Mouse (Mus musculus): Measurements from ENCODE around the gene Pacsin3. TPM values are rescaled to one million over a fixed set of nuclear protein-coding genes. Genes with fewer than 3 reads are reported as not detected.
A peak's percentile ranks its signal among the peaks of the same experiment; 100 is the strongest.

The Pacsin3 gene
- total and polyA plus RNA-seq, 3 experiments: 1.2 to 9.1 (median 1.4) TPM

DNA sequence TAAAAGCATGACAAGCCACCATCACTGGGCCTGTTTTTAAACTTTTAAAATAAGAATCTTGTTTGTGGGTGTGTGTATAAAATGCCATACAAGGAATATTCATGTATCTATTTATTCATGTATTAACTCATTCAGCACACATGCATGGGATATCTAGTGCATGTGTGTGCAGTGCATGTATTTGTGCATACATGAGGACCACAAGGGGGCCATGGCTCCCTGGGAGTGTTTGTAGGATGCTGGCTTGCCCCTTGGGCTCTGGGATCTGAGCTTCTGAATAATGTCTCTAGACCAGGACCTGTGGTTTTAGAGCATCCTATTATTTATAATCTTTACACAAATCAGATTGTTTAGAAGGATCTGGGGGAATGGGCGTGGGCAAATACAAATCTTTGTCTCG, 45.0 kb downstream of the Pacsin3 start:
- no peak overlapping the region for H3K4me2 ChIP-seq (ENCODE audit: insufficient read depth, low read depth, poor library complexity, severe bottlenecking)
- DNase-seq (ENCODE audit: extremely low read depth): no peak
- no peaks in the 10 kb centered on the region for H3K9me3 ChIP-seq (replicated peaks; ENCODE audit: low read length)
- no peaks in the 10 kb centered on the region for H3K79me2 ChIP-seq (replicated peaks; ENCODE audit: control insufficient read depth, extremely low read depth, insufficient read depth, poor library complexity, severe bottlenecking)
- in situ Hi-C loops (cut with MboI; ENCODE audit: low pct_ligation_motif_present, low pct_unique_long_range_greater_than_20kb, low sequenced_read_pairs) (no loop called here), dilution Hi-C loops (cut with MboI; ENCODE audit: extremely low pct_ligation_motif_present, extremely low pct_unique_long_range_greater_than_20kb, low sequenced_read_pairs) (no loop called here)
- H3K4me1 ChIP-seq (ENCODE audit: control insufficient read depth in 1 of 2, insufficient read depth in 2 of 2): peaks cover 2 to 11% of the 10 kb centered on the region in 2 experiments; a peak in 3 of 4 replicates
- TF ChIP-seq HCFC1 (IDR thresholded peaks at IDR 0.05; ENCODE audit: low read depth, low read length): no peak
- no peak for TF ChIP-seq IRF4 (IDR thresholded peaks at IDR 0.05; ENCODE audit: low read depth, low read length)
- TF ChIP-seq ZMIZ1 (IDR thresholded peaks at IDR 0.05; ENCODE audit: low read depth, low read length): no peak
- TF ChIP-seq TBP (conservative IDR thresholded peaks at IDR 0.05; ENCODE audit: low read depth, low read length): no peak
- peak; percentile 22; the same call in 1 of the 2 replicates for TF ChIP-seq SMC3 (IDR thresholded peaks at IDR 0.05; ENCODE audit: low read depth, low read length)
- no peak for TF ChIP-seq BHLHE40 (IDR thresholded peaks at IDR 0.05; ENCODE audit: low read depth, low read length)
- no peak for TF ChIP-seq MYC (IDR thresholded peaks at IDR 0.05; ENCODE audit: low read depth, low read length)
- no peak for TF ChIP-seq ZNF384 (IDR thresholded peaks at IDR 0.05; ENCODE audit: low read depth, low read length)
- TF ChIP-seq NELFE (IDR thresholded peaks at IDR 0.05; ENCODE audit: low read depth, low read length): no peak
- TF ChIP-seq JUN (IDR thresholded peaks at IDR 0.05; ENCODE audit: insufficient read depth, low read depth, low read length): no peak
- TF ChIP-seq RCOR1 (conservative IDR thresholded peaks at IDR 0.05; ENCODE audit: low read depth, low read length): no peak
- no peak for TF ChIP-seq ETS1 (conservative IDR thresholded peaks at IDR 0.05; ENCODE audit: low read depth, low read length)
- TF ChIP-seq EP300 (IDR thresholded peaks at IDR 0.05; ENCODE audit: low read length): no peak
- no peak for TF ChIP-seq ZC3H11A (IDR thresholded peaks at IDR 0.05; ENCODE audit: low read depth, low read length)
- no peak for TF ChIP-seq MEF2A (IDR thresholded peaks at IDR 0.05; ENCODE audit: borderline replicate concordance, low read depth, low read length)
- peak in 1 of 2 experiments; percentile 29; a peak in 2 of 4 replicates for TF ChIP-seq CTCF (conservative IDR thresholded peaks at IDR 0.05 in 1 of 2, IDR thresholded peaks at IDR 0.05 in 1 of 2; ENCODE audit: low read depth in 2 of 2, low read length in 2 of 2)
- no peak for TF ChIP-seq MAFK (IDR thresholded peaks at IDR 0.05; ENCODE audit: insufficient replicate concordance, low read length)
- no peak for TF ChIP-seq POLR2A (IDR thresholded peaks at IDR 0.05; ENCODE audit: low read depth, low read length)
- TF ChIP-seq RAD21 (IDR thresholded peaks at IDR 0.05; ENCODE audit: low read depth, low read length): peak; percentile 5
- TF ChIP-seq CHD2 (IDR thresholded peaks at IDR 0.05; ENCODE audit: low read length): no peak
- no peak for TF ChIP-seq USF1 (IDR thresholded peaks at IDR 0.05; ENCODE audit: low read depth, low read length)
- TF ChIP-seq TCF12 (IDR thresholded peaks at IDR 0.05; ENCODE audit: low read depth, low read length): no peak
- no peak for TF ChIP-seq USF2 (conservative IDR thresholded peaks at IDR 0.05; ENCODE audit: low read depth, low read length)
- no peak overlapping the region for H3K9ac ChIP-seq (ENCODE audit: insufficient read depth, low read depth)
- H3K27ac ChIP-seq (ENCODE audit: insufficient read depth, low read depth): no peak overlapping the region
- no peaks in the 10 kb centered on the region for H3K36me3 ChIP-seq (replicated peaks in 1 of 2; ENCODE audit: control insufficient read depth in 1 of 2, insufficient read depth in 1 of 2, low read length in 1 of 2)
- no peaks in the 10 kb centered on the region for H3K27me3 ChIP-seq (replicated peaks)
- H3K4me3 ChIP-seq (replicated peaks in 1 of 3; ENCODE audit: low read depth in 2 of 3, low read length in 2 of 3, poor library complexity in 1 of 3): no peak overlapping the region

DNA sequence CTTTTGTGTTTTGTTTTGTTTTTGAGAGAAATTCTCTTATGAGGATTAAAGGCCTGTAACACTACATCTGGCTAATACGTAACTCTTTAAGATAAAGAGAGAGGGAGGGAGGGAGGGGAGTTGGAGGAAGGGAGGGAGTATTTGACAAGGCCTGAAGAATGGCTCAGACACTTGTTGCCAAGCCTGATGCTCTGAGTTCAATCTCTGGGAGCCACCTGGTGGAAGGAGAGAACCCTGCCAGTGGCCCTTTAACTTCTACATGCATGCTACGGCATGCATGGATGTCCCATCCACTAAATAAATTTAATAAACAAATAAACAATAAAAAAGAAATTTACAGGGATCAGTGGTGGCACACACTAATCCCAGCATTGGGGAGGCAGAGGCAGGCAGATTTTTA, 46.1 kb downstream of the Pacsin3 start:
- H3K4me1 ChIP-seq (ENCODE audit: control insufficient read depth in 1 of 2, insufficient read depth in 2 of 2): peaks cover 2 to 19% of the 10 kb centered on the region in 2 experiments; a peak in 3 of 4 replicates
- H3K4me3 ChIP-seq (replicated peaks in 1 of 3; ENCODE audit: low read depth in 2 of 3, low read length in 2 of 3, poor library complexity in 1 of 3): no peak overlapping the region
- H3K9ac ChIP-seq (ENCODE audit: insufficient read depth, low read depth): no peak overlapping the region
- H3K27ac ChIP-seq (ENCODE audit: insufficient read depth, low read depth): no peak overlapping the region
- H3K36me3 ChIP-seq (replicated peaks in 1 of 2; ENCODE audit: control insufficient read depth in 1 of 2, insufficient read depth in 1 of 2, low read length in 1 of 2): no peaks in the 10 kb centered on the region
- no peak for DNase-seq (ENCODE audit: extremely low read depth)
- no peaks in the 10 kb centered on the region for H3K27me3 ChIP-seq (replicated peaks)
- H3K4me2 ChIP-seq (ENCODE audit: insufficient read depth, low read depth, poor library complexity, severe bottlenecking): no peak overlapping the region
- in situ Hi-C loops (cut with MboI; ENCODE audit: low pct_ligation_motif_present, low pct_unique_long_range_greater_than_20kb, low sequenced_read_pairs) (no loop called here), dilution Hi-C loops (cut with MboI; ENCODE audit: extremely low pct_ligation_motif_present, extremely low pct_unique_long_range_greater_than_20kb, low sequenced_read_pairs) (no loop called here)
- peak; percentile 19; the same call in 1 of the 2 replicates for TF ChIP-seq SMC3 (IDR thresholded peaks at IDR 0.05; ENCODE audit: low read depth, low read length)
- no peak for TF ChIP-seq POLR2A (IDR thresholded peaks at IDR 0.05; ENCODE audit: low read depth, low read length)
- TF ChIP-seq CTCF (conservative IDR thresholded peaks at IDR 0.05 in 1 of 2, IDR thresholded peaks at IDR 0.05 in 1 of 2; ENCODE audit: low read depth in 2 of 2, low read length in 2 of 2): peak in 1 of 2 experiments; percentile 31; a peak in 2 of 4 replicates
- no peaks in the 10 kb centered on the region for H3K79me2 ChIP-seq (replicated peaks; ENCODE audit: control insufficient read depth, extremely low read depth, insufficient read depth, poor library complexity, severe bottlenecking)
- no peaks in the 10 kb centered on the region for H3K9me3 ChIP-seq (replicated peaks; ENCODE audit: low read length)
